Mouse (Mus musculus) CH12.LX (cell line): ENCODE measurements around the gene Slc39a3. TPM values are rescaled to one million over a fixed set of nuclear protein-coding genes. Genes with fewer than 3 reads are reported as not detected.

Source experiments
- DNase-seq: peaks from one replicate; pipeline ENCODE4 v3.0.0-alpha.2; 2013; ENCODE audit errors: extremely low read depth
- H3K27ac ChIP-seq: 2 replicates; pipeline ENCODE4 v1.5.1; 2012; ENCODE audit warnings: low read depth, mild to moderate bottlenecking, control low read depth, moderate library complexity; ENCODE audit not compliant: insufficient read depth
- H3K27me3 ChIP-seq: replicated peaks from 2 replicates; pipeline ENCODE3; 2012; ENCODE audit warnings: inconsistent platforms
- H3K36me3 ChIP-seq, 2 experiments: replicated peaks in 1 of 2; 2 replicates each; pipeline versions ENCODE3 to v1.6.1; 2012; ENCODE audit warnings: inconsistent platforms in 1 of 2, low read length in 1 of 2, mild to moderate bottlenecking in 1 of 2, mixed read lengths in 1 of 2, moderate library complexity in 1 of 2; ENCODE audit not compliant: control insufficient read depth in 1 of 2, insufficient read depth in 1 of 2
- H3K4me1 ChIP-seq, 2 experiments: 2 replicates each; pipeline ENCODE4 v1.6.1; 2012; ENCODE audit warnings: inconsistent platforms in 1 of 2, moderate library complexity in 1 of 2; ENCODE audit not compliant: insufficient read depth in 2 of 2, control insufficient read depth in 1 of 2
- H3K4me2 ChIP-seq: 2 replicates; pipeline ENCODE4 v1.6.1; 2012; ENCODE audit warnings: low read depth, mild to moderate bottlenecking, control low read depth; ENCODE audit not compliant: poor library complexity, insufficient read depth, severe bottlenecking
- H3K4me3 ChIP-seq, 3 experiments: fragments of 150-350 bp in 1 of 3; sonication (generic) in 1 of 3; replicated peaks in 1 of 3; 2 replicates each; pipeline versions ENCODE3 to v1.5.1; 2011 to 2012; ENCODE audit warnings: low read depth in 2 of 3, low read length in 2 of 3, mild to moderate bottlenecking in 2 of 3, moderate library complexity in 2 of 3, control low read depth in 1 of 3, improper control_type of control experiment in 1 of 3, inconsistent platforms in 1 of 3, mixed read lengths in 1 of 3; ENCODE audit not compliant: poor library complexity in 1 of 3
- H3K79me2 ChIP-seq: replicated peaks from 2 replicates; pipeline ENCODE4 v1.6.1; 2012; ENCODE audit warnings: mild to moderate bottlenecking, moderate library complexity; ENCODE audit not compliant: control insufficient read depth, poor library complexity, insufficient read depth, severe bottlenecking; ENCODE audit errors: extremely low read depth
- H3K9ac ChIP-seq: 2 replicates; pipeline ENCODE4 v1.6.1; 2012; ENCODE audit warnings: low read depth, mild to moderate bottlenecking, control low read depth, moderate library complexity; ENCODE audit not compliant: insufficient read depth
- H3K9me3 ChIP-seq: replicated peaks from 2 replicates; pipeline ENCODE3; 2012; ENCODE audit warnings: low read length, inconsistent platforms, mixed read lengths
- CTCF ChIP-seq, 2 experiments: IDR thresholded peaks in 1 of 2; conservative IDR thresholded peaks in 1 of 2; 2 replicates each; pipeline ENCODE4 v1.5.1; 2011 to 2012; ENCODE audit warnings: low read depth in 2 of 2, low read length in 2 of 2, improper control_type of control experiment in 1 of 2, inconsistent platforms in 1 of 2, mild to moderate bottlenecking in 1 of 2, moderate library complexity in 1 of 2
- ELF1 ChIP-seq: IDR thresholded peaks from 2 replicates; pipeline ENCODE4 v1.6.1; 2014; ENCODE audit warnings: low read depth, mild to moderate bottlenecking, inconsistent platforms, low read length, improper control_type of control experiment
- EP300 ChIP-seq: IDR thresholded peaks from 2 replicates; pipeline ENCODE4 v1.6.1; 2011; ENCODE audit warnings: low read length, improper control_type of control experiment
- JUN ChIP-seq: IDR thresholded peaks from 2 replicates; pipeline ENCODE4 v1.6.1; 2011; ENCODE audit warnings: low read depth, mild to moderate bottlenecking, low read length, improper control_type of control experiment, moderate library complexity; ENCODE audit not compliant: insufficient read depth
- JUND ChIP-seq: conservative IDR thresholded peaks from 2 replicates; pipeline ENCODE4 v1.6.1; 2011; ENCODE audit warnings: low read depth, low read length, improper control_type of control experiment
- MAX ChIP-seq: IDR thresholded peaks from 2 replicates; pipeline ENCODE4 v1.6.1; 2011; ENCODE audit warnings: low read length, improper control_type of control experiment
- MAZ ChIP-seq: IDR thresholded peaks from 2 replicates; pipeline ENCODE4 v1.6.1; 2012; ENCODE audit warnings: low read depth, mild to moderate bottlenecking, inconsistent platforms, low read length, improper control_type of control experiment, moderate library complexity
- MYC ChIP-seq: IDR thresholded peaks from 2 replicates; pipeline ENCODE4 v1.6.1; 2011; ENCODE audit warnings: low read depth, mild to moderate bottlenecking, improper control_type of control experiment, low read length
- NELFE ChIP-seq: IDR thresholded peaks from 2 replicates; pipeline ENCODE4 v1.6.1; 2011; ENCODE audit warnings: low read depth, low read length, improper control_type of control experiment
- PAX5 ChIP-seq: IDR thresholded peaks from 2 replicates; pipeline ENCODE4 v1.6.1; 2012; ENCODE audit warnings: low read length, inconsistent platforms, mixed read lengths
- POLR2AphosphoS2 ChIP-seq: IDR thresholded peaks from 2 replicates; pipeline ENCODE4 v1.6.1; 2011; ENCODE audit warnings: low read depth, low read length, improper control_type of control experiment
- SIN3A ChIP-seq: IDR thresholded peaks from 2 replicates; pipeline ENCODE4 v1.6.1; 2012; ENCODE audit warnings: low read length, improper control_type of control experiment, inconsistent platforms
- TBP ChIP-seq: conservative IDR thresholded peaks from 2 replicates; pipeline ENCODE4 v1.6.1; 2011; ENCODE audit warnings: low read depth, low read length, improper control_type of control experiment
- TCF12 ChIP-seq: IDR thresholded peaks from 2 replicates; pipeline ENCODE4 v1.6.1; 2014; ENCODE audit warnings: low read depth, mild to moderate bottlenecking, inconsistent platforms, low read length, improper control_type of control experiment
- USF1 ChIP-seq: IDR thresholded peaks from 2 replicates; pipeline ENCODE4 v1.6.1; 2014; ENCODE audit warnings: low read depth, mild to moderate bottlenecking, inconsistent platforms, low read length, improper control_type of control experiment
- ZC3H11A ChIP-seq: IDR thresholded peaks from 2 replicates; pipeline ENCODE4 v1.6.1; 2012; ENCODE audit warnings: low read depth, mild to moderate bottlenecking, inconsistent platforms, low read length, improper control_type of control experiment
- ZNF384 ChIP-seq: IDR thresholded peaks from 2 replicates; pipeline ENCODE4 v1.6.1; 2012; ENCODE audit warnings: low read depth, low read length, improper control_type of control experiment, inconsistent platforms
- dilution Hi-C: fragments of 300-500 bp; cut with MboI; formaldehyde crosslinking; loops from 2 replicates; pipeline ENCODE4 v1.14.3; 2020; ENCODE audit warnings: low sequenced_read_pairs; ENCODE audit not compliant: extremely low pct_unique_long_range_greater_than_20kb, extremely low pct_ligation_motif_present
- in situ Hi-C: fragments of 300-500 bp; cut with MboI; formaldehyde crosslinking; loops from 3 replicates; pipeline ENCODE4 v1.14.3; 2019; ENCODE audit warnings: low sequenced_read_pairs, low pct_ligation_motif_present, low pct_unique_long_range_greater_than_20kb, mixed read lengths
- polyA plus RNA-seq: library from polyadenylated mRNA; unstranded; fragments of >175 nt; gene quantifications from 2 replicates; pipeline ENCODE4 v1.2.1, GENCODE M21; 2012; ENCODE audit warnings: low read depth; ENCODE audit not compliant: insufficient read length
- total RNA-seq, 2 experiments: library from RNA; depleted of rRNA; stranded (reverse); fragments of 300-350 nt in 1 of 2; fragments of >200 nt in 1 of 2; gene quantifications; 2 replicates each; pipeline ENCODE4 v1.2.3; 2012 to 2014

Gene Slc39a3
- total and polyA plus RNA-seq, 3 experiments = 3.9 to 7.2 (median 4.2) TPM

DNA sequence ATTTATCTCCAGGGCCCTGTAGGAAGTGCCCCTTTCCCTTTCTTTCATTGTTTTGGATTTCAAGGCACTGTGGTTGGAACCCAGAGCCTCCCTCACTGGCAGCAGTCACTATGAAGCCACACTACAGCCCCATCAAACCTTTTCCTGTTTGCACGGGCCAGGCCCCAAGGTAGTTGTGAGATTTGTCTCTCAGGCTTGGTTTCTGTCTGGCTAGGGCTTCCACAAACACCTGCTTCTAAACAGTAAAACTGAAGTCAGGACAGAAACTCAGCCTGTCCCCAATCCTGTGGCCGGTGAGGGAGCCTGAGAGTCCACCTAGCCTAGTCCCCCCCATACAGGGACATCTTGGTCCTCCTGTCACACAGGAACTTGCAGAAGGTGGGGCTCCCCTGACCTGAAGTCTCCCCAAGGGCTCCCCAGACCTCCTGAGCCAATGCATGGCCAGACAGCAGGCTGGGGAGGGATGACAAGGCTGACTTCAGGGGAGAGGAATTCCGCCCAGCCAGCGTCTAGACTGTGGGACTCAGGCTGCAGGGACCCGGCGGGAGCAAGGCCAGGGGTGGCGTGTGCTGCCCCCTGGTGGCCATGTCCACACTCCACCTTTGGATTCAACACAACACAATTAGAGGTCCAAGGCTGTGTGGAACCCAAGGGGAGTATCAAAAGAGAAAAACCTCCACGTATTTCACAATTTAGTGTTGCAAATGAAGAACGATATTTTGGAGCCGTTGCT is 49.4 kb downstream of the Slc39a3 start (continued):
- TF ChIP-seq ZC3H11A (peak; percentile 91), ELF1 (no peak), TCF12 (peak; percentile 14; the same call in 1 of the 2 replicates), JUN (no peak), MYC (no peak), MAX (0 out of 2 replicates have a peak, but pooled peaks have one; percentile 27), EP300 (no peak; the same call in 1 of the 2 replicates), TBP (no peak)

GRCm38 (mm10) chr10:80986754-80987153 is 50.5 kb downstream of the Slc39a3 start:
- Histone ChIP-seq H3K4me1 (peaks cover 31 to 80% of the 10 kb centered on the region in 2 experiments), H3K27me3 (peaks cover 12% of the 10 kb centered on the region), H3K4me2 (no peak overlapping the region), H3K4me3 (no peak overlapping the region), H3K36me3 (no peaks in the 10 kb centered on the region), H3K79me2 (no peaks in the 10 kb centered on the region)
- in situ Hi-C loops = no loop called here
- dilution Hi-C loops = no loop called here
- no peak for DNase-seq
- TF ChIP-seq MAX (no peak), JUND (no peak), TCF12 (no peak), CTCF (conservative IDR thresholded peaks at IDR 0.05 in 1 of 2, IDR thresholded peaks at IDR 0.05 in 1 of 2; ENCODE audit: low read depth in 2 of 2, low read length in 2 of 2) (no peak), USF1 (no peak), SIN3A (no peak), ZC3H11A (no peak), ZNF384 (no peak), POLR2AphosphoS2 (no peak), NELFE (no peak), MAZ (no peak), JUN (no peak), PAX5 (no peak)
- TF ChIP-seq, all 38 proteins: peak for 0
- Histone ChIP-seq H3K9me3 (peaks cover 3% of the 10 kb centered on the region), H3K9ac (no peak overlapping the region), H3K27ac (no peak overlapping the region)
